Mouse (Mus musculus) naive thymus-derived CD4-positive, alpha-beta T cell, adult 2 months (primary cell): ENCODE data around the gene Prrt2.
A peak's percentile ranks its signal among the peaks of the same experiment; 100 is the strongest.

Experiments
- DNase-seq: peaks from one replicate; pipeline ENCODE4 v3.0.0-alpha.2; 2011; ENCODE audit warnings: low read depth

Prrt2 gene

DNA sequence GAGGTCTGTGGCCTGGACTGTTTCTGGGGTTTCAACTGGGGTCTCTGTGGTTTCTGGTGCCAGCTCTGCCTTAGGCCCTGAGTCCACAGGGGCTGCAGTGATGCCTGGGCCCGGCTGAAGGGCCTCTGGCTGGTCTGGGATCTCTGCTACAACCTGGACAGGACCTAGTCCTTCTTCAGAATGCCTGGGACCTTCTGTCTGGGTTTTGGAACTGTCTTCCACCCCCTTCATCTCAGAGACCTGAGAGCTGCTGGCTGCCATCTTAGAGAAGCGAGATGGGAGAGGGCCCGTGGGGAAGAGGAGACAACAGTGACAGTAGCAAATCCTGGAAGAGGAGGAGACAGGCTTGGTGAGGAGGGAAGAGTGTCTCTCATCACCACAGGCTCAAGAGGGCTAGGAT lies 980 bp downstream of the Prrt2 start:
- no peak for DNase-seq

DNA sequence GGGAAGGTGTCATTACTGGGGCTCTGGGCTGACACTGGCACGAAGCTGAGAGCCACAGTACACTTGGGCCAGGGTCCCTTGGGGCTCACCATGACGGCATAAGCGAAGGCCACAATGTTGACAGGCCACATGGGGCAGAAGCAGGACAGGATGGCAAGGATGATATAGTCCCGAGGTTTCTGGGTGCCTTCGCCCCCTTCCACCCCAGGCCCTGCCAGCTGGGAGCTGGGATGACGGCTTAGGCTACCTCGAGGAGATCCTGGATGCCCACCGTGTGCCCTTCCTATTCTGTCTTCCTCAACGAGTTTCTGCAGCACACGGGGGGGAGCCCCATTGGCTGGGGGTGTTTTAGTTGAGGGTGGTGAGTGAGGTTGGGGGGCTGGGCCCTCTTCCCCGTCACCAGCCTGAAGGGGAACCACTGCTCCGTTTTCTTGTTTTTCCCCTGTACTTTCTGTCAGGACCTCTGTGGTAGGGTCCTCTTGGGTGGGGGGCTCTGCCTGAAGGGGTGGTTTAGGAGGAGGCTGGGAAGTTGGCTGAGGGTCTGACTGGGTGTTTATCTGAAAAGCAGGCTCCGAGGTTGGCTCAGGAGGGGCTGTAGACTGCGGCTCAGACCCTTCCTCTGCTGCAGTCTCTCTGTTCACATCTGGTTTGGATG lies 1.6 kb downstream of the Prrt2 start:
- no peak for DNase-seq

DNA sequence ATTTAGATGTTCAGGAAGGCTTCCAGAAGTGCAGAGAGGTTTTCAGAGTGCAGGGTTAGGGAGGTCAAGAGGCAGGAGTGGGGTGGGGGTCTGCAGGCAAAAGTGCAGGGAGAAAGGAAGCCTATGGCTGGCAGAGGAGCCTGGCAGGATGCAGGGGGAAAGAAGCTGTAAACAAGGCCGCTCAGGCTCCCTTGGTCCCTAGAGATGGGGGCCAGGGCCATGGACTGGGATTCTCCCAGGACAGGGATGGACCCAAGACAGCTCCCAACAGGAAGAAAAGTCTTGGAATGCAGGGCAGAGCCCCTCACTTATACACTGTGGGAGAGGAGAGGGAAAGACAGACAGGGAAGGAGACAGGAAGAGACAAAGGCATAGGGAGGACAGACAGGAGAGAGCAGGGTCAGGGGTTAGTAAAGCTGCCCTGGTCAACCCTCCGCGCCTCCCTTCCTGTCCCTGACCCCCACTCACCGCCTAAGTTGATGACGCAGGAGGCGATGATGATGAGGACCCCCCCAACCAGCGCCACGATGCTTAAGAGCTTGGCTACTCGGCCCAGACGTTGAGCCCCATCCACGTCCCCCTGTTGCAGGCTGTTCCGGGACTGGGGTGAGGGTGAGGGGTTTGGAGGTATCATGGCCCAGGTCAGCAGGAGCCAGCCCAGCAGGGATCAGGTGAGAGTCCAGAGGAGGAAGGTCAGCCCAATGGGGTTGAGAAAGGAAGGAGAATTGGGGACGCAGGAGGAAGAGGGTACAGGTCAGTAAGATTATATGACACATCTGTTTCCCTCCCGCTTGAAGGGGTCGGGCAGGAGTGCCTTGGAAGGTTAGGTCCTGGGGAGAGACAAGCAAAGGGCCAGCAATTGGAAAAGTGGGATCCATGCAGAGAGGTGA lies 2.4 kb downstream of the Prrt2 start:
- DNase-seq, result no peak

DNA sequence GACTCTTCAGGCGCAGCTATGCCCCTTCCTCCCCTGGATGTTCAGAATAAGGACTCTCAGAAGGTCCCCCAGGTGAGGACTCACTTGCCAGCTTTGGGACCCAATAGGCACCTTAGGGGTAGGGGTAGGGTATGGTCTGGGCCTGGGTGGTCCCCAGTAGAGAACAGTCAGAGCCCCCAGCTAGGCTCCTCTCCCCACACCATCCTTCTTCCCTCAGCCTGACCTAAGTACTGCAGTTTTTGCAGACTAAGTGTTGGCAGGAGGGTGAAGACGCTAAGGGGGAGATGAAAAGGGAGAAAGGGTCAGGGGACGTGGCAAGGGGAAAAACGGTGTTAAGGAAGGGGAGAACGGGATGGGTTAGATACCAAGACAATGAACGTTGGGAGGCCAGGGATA lies 3.1 kb downstream of the Prrt2 start:
- no peak for DNase-seq

DNA sequence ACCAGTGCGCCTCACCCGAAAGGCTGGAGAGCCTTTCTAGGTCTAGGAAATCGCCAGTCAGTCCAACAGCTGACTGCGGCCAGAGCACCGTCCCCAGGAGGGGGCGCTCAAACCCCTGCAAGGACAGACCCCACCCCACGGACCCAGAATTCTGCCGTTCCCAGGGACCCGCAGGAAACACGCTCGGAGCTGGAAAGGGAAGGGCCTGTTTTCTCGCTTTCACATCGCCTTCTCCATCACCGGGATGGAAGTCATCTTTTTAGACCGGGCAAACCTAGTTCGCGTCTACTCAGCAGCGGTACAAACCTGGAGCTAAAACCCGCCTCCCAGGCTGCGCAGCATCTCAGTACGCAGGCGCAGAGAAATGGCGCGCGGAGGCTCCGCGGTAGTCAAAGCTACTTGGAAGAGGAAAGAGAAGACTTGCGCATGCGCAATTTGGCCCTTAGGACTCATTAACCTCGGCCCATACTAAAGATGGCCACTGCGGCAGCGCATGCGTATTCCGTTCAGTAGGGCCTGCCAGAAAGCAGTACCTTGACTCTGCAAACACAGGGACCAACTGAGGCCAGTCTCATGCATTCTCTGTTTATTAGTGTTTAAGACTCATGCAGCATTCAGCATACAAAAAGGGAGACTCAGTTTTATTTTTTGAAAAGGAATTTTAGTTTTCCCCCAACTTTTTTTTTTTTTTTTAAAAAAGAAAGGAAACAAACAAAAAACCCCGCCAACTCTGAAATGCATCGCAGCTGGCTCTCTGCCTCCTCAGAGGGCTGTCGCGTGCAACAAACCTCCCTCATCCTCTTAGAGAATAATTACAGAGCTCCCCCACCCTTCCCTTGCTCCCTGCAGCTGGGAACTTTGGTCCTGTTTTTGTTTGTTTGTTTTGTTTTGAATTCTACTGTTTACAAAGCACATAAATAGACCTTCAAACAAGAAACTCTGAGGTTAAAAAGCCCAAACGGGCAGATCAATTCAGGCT lies 3.8 kb downstream of the Prrt2 start, which contains the start of gene Pagr1a:
Gene Pagr1a, minus strand, starts transcription at position 382 of the 979 bp plus-strand sequence.
- peak; percentile 100 for DNase-seq

DNA sequence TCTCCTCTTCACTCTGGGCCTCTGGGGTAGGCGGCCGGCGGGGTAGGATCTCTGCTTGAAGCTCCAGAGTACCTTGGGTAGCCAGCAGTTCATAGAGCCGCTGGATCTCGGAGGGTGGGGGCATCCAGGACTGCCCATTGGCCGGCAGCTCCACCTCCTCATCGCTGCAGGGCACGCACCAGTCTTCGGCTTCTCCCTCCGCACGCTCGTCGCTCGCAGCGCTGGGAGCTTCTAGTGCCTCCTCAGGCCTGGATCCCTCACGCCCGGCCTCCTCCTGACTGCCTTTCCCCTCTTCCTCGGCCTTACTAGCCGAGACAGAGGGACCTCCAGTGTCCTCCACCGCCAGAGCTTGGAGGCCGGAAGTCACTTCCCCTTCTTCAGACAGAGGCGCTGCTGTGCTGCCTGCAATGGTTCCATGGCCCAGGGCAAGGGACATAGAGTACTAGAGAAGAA lies 4.5 kb downstream of the Prrt2 start:
- DNase-seq, result no peak

DNA sequence TGATC lies 4.7 kb downstream of the Prrt2 start, which contains the start of gene Pagr1b:
Gene Pagr1b, minus strand, starts transcription at position 4 of the 5 bp plus-strand sequence.
- DNase-seq, result no peak

DNA sequence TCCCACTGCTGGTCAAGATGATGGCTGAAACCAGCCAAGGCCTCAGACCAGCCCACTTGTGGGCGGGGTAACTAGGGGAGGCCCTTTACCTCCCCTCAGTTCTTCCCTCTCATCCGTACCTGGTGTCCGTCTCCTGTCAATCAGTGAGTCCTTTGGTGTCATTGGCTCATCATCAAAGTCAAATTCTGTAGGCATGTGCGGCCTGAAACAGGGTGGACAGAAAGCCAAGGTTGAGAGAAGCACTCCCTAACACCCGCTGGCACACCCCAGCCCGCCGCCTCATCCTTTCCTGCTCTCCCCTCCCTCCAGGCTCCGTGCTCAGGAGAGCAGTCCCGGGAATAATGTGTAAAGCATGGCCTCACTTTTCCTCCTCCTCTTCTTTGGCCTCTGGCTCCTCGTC lies 4.9 kb downstream of the Prrt2 start:
- DNase-seq, result no peak

DNA sequence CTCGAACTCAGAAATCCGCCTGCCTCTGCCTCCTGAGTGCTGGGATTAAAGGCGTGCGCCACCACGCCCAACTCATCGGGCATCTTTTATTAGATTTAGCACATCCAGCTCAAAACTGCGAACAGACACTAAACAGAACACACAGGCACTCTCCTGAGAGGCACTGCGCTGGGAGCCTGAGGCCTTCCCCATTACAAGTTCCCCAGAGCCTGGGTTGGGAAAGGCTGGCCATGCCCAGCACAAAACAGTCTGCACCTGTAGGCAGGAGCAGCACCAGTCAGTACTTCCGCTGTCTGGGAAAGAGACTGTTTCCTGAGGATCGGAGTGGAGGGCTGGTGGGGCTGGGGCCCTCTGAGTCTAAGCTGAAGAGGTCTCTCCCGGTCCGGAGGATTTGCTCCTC lies 6.0 kb downstream of the Prrt2 start:
- DNase-seq, result no peak

DNA sequence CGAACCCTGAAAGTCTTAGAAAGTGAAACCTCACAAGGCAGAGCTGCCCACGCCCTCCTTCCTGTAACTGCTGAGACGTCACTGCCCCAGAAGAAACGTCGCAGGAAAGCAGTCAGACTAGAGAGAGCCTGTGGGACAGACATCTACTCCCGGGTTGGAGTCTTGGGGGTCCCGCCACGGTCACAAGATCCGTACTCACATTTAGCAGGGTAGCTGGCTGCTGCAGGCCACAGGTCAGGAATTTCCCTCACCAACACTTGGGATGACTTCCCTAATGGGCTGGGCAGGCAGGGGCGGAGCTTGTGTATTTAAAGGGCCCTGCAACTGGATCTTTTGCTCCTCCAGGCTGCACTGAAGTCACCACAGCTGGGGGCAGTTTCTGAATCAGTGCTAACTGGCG lies 6.7 kb downstream of the Prrt2 start, which contains the start of gene Mvp:
Gene Mvp, minus strand, starts transcription at position 302 of the 400 bp plus-strand sequence.
- DNase-seq, result peak; percentile 84

DNA sequence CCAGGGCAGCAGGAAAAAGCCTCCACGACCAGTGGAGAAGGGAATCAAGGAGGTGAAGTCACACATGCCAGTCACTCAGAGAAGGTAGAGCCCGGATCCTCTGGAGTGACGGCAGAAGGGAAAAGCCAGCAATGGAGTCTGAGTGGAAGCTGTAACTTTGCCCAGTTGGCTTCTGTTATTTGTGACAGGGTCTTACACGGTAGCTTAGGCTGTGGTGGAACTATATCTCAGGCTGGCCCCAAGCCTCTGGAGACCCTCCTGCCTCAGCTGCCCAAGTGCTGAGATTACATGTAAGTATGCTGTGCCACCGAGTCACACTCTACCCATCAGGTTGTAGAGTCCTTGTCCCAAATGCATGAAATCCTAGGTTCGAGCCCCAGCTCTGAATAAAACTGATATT lies 7.6 kb downstream of the Prrt2 start:
- DNase-seq, result no peak

DNA sequence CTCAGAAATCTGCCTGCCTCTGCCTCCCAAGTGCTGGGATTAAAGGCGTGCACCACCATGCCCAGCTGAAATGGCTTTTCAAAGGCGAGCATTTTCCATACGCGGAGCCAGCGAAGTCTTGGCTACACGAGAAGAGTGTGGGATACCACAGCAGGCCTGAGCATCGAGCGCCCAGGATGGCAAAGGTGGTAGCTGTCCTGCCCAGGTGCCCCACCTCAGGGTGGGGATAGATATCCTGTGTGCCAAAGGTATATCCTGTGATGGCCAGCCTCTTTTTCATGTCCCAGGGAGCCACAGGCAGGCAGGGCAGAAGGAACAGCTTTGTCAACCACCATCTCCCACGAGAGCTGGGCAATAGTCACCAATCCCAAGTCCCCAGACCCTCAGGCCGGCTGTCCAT lies 8.2 kb downstream of the Prrt2 start:
- no peak for DNase-seq

DNA sequence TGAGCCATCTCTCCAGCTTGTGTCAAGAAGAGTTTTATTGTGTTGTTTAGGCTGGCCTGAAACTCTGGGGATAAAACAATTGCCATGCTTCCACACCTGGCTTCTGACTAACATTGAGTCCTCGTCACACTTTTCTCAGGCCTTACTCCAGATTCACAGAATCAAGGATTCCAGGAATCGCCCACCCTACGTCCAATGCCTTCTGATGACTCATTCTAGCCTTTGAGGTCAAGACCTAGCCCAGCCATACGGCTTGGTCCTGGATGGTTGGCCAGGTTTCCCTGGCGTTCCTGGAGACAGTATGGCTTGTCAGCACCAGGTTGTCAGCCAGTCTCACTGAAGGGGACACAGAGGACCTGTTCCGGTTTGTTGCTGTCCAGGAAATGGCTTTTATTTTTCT lies 8.6 kb downstream of the Prrt2 start:
- no peak for DNase-seq

DNA sequence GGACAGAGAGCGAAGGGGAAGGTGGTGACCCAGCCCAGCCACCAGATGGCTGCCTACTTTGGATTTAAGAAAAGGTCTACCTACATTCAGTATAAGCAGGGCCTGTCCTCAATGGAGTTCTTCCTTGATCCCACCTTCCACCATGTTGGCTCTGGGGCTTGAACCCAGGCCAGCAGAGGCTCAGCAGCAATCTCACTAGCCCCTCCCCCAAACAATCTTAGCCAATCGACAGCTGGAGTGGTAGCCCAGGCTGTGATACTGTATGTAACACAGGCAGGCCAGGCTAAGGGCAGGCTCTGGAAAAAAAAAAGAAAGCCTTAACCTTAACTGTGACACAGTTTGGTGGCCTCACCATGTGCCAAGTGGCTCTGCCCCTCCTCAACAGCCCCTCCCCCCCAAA lies 9.3 kb downstream of the Prrt2 start:
- DNase-seq, result no peak

DNA sequence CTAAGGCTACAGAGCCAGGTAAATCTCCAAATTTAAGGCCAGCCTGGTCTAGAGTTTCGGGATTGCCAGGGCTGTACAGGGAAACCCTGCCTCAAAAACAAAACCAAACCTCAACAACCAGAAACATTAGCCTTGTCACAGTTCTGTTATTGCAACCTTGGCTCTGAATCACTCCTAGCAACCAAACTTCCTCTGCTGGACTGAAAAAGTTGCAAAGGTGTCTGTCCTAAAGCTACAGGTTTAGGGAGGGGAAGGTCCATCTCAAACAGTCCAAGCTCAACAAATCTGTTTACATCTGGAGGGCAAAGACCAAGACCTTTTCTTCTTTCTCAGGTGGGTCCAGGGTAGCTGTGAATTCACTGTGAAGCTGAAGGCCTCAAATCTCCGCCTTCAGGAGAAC lies 10.0 kb downstream of the Prrt2 start:
- DNase-seq, result no peak

DNA sequence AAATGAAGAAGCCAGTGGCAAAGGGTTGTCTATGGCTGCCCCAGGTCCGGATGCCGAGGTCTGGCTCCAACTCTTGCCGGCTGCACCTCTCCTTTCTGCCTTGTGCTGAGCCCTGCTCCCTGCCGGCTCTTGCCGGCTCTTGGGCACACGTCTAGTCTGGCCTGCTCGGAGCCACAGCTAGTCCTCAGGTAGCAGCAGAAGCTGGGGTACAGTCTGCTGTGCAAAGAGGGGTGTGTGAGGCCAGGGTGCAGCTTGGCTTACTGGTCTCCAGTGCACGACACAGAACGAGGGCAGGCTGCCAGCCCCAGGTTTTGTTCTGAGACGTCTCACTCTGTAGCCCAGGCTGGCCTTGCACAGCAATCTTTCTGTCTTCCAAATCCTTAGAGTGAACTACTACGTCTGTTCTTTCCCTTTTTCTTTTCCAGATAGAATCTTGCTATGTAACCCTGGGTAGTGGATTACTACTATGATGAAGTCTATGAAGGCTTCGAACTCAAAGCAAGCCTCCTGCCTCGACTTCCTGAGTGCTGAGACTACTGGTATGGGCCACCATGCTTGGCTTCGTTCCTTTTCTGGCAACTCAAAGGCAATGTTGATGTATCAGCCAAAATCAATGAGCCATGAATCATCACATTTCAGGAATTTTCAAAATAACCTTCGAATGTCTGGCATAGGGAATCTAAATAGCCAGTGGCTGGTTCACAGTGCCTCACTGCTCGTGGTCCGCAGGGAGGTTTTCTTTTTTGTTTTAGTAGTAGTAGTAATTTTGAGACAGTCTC lies 11.5 kb downstream of the Prrt2 start:
- no peak for DNase-seq

DNA sequence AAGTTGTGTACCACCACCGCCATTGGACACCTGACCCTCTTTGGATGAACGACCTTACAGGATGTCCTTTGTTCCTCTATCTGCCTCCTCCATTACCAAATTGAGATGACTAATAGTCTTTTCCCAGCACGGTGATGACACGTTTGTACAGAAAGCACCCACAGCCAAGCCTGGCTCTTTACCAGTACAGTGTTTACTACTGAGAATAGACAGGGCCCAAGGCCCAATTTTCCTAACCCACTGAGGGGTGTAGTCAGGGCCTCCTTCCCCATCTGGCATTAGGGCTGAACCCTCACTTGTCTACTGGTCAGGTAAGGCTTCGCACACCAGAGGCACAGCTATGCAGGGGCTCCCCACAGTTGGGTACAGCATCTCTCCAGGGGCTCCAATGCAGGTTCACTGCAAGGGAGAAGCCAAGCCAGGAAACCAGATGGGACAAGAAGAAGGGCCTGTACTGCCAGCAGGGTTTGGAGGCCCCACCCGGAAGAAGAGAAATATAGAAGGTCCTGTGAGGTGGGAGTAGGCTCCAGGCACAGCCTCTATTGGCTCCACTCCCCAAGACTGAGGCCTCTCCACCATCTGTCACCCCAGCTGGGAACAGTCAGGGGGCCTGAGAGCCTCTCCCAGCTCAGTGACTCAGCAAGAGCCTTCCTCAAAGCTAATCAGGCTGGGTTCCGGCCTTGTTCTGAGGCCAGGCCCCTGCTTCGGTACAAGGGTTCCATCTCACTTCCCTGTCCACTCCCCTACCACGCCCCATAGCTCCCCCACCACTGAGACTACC lies 12.6 kb downstream of the Prrt2 start:
- no peak for DNase-seq

DNA sequence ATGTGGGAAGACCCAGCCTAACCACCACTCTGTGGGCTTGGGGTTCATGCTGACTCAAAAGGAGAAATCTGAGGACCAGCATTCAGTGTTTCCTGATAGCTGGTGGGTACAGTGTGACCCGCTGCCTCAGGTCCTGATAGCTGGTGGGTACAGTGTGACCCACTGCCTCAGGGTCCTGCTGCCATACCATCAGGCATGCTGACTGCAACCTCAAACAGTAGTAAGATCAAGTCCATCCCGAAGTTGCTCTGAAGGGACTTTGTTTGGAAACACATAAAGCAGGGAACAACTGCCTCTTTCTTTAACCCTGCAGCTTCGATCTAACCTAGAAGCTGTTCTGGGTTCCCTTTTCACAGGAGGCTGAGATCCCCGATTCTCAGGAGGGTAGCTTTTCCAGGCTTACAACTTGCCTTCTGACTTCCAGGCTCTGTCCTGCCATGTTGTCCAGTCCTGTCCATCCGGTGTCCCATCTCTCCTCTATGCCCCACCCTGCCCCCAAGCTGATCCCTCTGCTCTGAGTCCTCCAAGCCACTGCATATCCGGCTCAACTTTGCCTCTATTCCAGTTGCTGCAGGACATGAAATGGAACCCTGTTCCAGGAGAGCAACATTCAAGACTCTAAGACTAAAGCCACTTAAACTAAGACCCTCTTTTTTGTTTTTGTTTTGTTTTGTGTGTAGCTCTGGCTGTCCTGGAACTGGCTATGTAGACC lies 13.5 kb downstream of the Prrt2 start:
- no peak for DNase-seq

DNA sequence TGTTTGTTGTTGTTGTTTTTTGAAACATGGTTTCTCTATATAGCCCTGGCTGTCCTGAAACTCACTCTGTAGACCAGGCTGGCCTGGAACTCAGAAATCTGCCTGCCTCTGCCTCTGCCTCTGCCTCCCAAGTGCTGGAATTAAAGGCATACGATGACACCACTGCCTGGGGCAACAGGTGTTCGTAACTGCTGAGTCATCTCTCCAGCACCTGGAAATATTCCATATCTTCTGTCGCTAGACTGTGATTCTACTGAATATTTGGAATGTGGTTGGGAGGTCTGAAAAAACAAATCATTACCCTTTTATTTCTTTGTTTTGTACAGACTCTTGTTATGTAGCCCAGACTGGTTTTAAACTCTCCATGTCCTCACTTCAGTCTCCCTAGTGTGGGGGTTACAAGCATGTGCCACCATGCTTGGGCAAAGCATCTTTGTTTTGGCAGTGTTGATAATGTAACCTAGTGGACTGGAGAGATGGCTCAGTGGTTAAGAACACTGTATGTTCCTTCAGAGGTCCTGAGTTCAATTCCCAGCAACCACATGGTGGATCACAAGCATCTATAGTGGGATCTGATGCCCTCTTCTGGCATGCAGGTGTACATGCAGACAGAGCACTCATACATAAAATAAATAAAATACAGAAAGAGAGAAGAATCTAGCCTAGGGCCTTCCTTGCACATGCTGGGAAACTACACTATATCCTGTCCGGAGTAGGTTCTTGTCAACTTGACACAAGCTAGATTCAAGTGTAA lies 16.7 kb downstream of the Prrt2 start:
- no peak for DNase-seq

DNA sequence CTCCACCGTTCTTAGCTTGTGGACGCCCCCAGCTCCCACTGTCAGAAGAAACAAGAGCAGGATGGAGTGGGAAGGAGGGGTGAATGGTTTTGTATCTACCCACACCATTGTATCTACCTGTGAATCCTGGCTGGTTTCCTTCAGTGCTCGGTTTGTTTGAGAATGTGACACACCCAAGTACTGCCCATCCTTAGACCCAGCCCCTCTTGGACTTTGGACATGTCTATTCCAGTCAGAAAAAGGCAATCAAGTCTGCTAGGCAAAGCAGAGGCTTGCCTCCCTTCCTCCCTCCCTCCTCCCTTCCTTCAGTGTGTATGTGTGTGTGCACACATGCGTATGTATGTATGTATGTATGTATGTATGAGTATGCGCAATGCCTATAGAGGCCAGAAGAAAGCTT lies 17.4 kb downstream of the Prrt2 start:
- no peak for DNase-seq
